Mouse (Mus musculus) kidney, embryonic 16.5 days (tissue): ENCODE data around the gene Zfp780b. TPM values are rescaled to one million over a fixed set of nuclear protein-coding genes. Genes with fewer than 3 reads are reported as not detected.
"Not testable (repeated sequence)": the region's sequence is repeated elsewhere in the genome, so short reads cannot be mapped to it uniquely, and the experiment has no call there.

Experiments used
- ATAC-seq: fragments of 200-750 bp; cut with Nextera tagmentation; 2 replicates; pipeline ENCODE4 v1.8.0; 2017; ENCODE audit warnings: moderate TSS enrichment; ENCODE audit not compliant: low FRiP score, low TSS enrichment
- H3K27ac ChIP-seq: fragments of 300-500 bp; sonication (generic); 2 replicates; pipeline ENCODE4 v1.5.1; 2014; ENCODE audit warnings: low read length
- H3K27me3 ChIP-seq: fragments of 300-500 bp; sonication (generic); 2 replicates; pipeline ENCODE4 v1.6.1; 2014; ENCODE audit warnings: low read length, control low read depth, mixed read lengths; ENCODE audit not compliant: insufficient read depth
- H3K36me3 ChIP-seq: fragments of 300-500 bp; sonication (generic); 2 replicates; pipeline ENCODE4 v1.6.1; 2014; ENCODE audit warnings: low read length, control low read depth, mixed read lengths; ENCODE audit not compliant: insufficient read depth
- H3K4me1 ChIP-seq: fragments of 300-500 bp; sonication (generic); 2 replicates; pipeline ENCODE4 v1.6.1; 2014; ENCODE audit warnings: low read length, control low read depth, mixed read lengths; ENCODE audit not compliant: insufficient read depth
- H3K4me2 ChIP-seq: fragments of 300-500 bp; sonication (generic); replicated peaks from 2 replicates; pipeline ENCODE4 v1.6.1; 2014; ENCODE audit warnings: low read depth, low read length
- H3K4me3 ChIP-seq: fragments of 300-500 bp; sonication (generic); 2 replicates; pipeline ENCODE4 v1.5.1; 2014; ENCODE audit warnings: mild to moderate bottlenecking, low read length
- H3K9ac ChIP-seq: fragments of 300-500 bp; sonication (generic); replicated peaks from 2 replicates; pipeline ENCODE4 v1.6.1; 2014; ENCODE audit warnings: low read length
- H3K9me3 ChIP-seq: fragments of 300-500 bp; sonication (generic); 2 replicates; pipeline ENCODE4 v1.6.1; 2016; ENCODE audit warnings: low read length, control low read depth
- WGBS: fragments of 180-500 bp; shearing (Covaris S2); extraction: QIAGEN DNeasy Blood & Tissue Kit; methylation state at CpG from one replicate; pipeline ENCODE4 v1.1.7; 2014; 5-methylcytosine and 5-hydroxymethylcytosine counted together
- polyA plus RNA-seq: library from polyadenylated mRNA; unstranded; fragments of >200 nt; fragmentation: Nextera tagmentation; extraction: Ambion mirVana; gene quantifications from 2 replicates; pipeline ENCODE4 v1.2.1, GENCODE M21; 2015

Zfp780b gene
- polyA plus RNA-seq, 1 experiment from 2014 or later: 19.0 TPM

DNA sequence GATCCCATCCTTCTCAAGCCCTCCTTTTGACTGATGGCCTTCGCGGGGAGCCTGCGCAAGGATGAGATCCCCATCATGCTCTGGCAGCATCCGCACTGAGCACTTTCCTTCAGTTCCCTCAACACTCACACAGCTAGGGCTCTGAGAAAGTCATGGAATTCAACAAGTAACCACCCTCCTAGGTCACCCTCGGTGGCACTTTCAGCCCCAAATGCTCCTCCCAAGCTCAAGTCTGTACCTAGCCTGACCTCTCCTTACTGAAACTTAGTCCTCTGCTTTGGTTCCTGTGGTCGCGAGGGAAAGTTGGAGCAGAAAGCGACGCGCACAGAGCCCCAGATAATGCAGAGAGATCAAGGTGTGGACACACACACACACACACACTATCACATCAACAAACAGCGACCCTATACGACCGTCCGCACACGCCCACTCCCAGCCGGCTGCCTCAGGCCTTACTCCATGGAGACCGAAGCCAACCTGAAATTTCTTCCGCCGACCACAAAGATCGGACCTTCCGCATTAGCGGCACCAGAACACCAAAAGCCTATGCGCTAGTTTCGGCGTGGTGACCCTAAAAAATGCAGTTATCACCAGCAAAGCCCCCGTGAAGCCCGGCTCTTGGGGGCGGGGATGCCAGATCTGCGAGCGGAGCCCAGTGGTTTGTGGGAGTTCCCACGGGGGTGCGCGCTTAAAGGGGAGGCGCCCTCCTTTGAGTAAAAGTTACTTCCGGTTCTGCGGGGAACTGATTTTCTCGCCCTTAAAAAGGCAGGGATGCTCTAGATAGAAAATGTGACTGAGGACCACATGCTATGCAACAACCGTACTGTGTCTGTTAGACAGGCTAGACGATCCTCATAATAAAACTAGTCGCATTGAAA lies 49.9 kb downstream of the Zfp780b start, which contains the start of gene Zfp974:
TSS of gene Zfp974 (minus strand) at position 643 of the 878 bp plus-strand sequence.
- peak; percentile 86 for ATAC-seq
- H3K36me3 ChIP-seq: peaks cover 8% of the 10 kb centered on the region
- no peaks in the 10 kb centered on the region for H3K27me3 ChIP-seq
- peak within 1 kb of the TSS; percentile 73 for H3K4me3 ChIP-seq
- H3K9ac ChIP-seq: peak within 1 kb of the TSS; percentile 87
- 0 out of 2 replicates have a peak within 1 kb of the TSS, but pooled peaks have one; percentile 35 for H3K27ac ChIP-seq
- peak within 1 kb of the TSS; percentile 70 for H3K4me2 ChIP-seq
- no peaks in the 10 kb centered on the region for H3K9me3 ChIP-seq
- WGBS: 4% methylated on average over 40 of the region's 40 CpGs
- peaks cover 11% of the 10 kb centered on the region; the same call in 1 of the 2 replicates for H3K4me1 ChIP-seq

DNA sequence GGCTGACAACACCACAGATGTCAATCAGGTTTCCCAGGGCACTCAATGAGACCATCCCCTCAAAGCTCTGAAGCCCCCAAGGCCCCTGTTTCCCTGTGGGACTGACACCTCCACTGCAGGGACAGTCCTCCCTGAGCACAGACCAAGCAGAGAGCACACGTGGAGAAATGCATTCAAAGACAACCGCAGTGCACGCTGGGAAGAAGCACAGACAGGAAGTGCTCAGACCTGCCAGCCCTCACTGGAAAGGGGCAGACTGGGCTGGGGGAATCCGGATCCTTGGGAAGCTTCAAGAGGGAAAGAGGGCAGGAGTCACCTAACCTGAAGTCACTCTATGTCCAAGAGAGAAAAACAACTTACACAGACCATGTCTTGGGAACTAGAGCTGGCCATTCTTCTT lies 51.9 kb downstream of the Zfp780b start:
- not testable (repeated sequence) for H3K9me3 ChIP-seq, H3K27ac ChIP-seq, H3K4me2 ChIP-seq, H3K27me3 ChIP-seq, H3K9ac ChIP-seq, H3K4me1 ChIP-seq, ATAC-seq, H3K4me3 ChIP-seq, H3K36me3 ChIP-seq
- 55% methylated on average over 4 of the region's 4 CpGs for WGBS

GRCm38 (mm10) chr7:27910952-27911351 lies 68.0 kb downstream of the Zfp780b start:
- 87% methylated on average over 3 of the region's 4 CpGs for WGBS
- H3K9ac ChIP-seq, H3K4me3 ChIP-seq, H3K27me3 ChIP-seq, H3K27ac ChIP-seq, H3K9me3 ChIP-seq, H3K4me2 ChIP-seq, ATAC-seq, H3K4me1 ChIP-seq: not testable (repeated sequence)
- peaks cover 20% of the 10 kb centered on the region; the same call in 1 of the 2 replicates for H3K36me3 ChIP-seq

Other genes with a start within 250 kb of the Zfp780b start
- 36.8 and 45.6 TPM in 2 replicates for gene Zfp60, start 247.8 kb downstream of the Zfp780b start, polyA plus RNA-seq
- 1.8 and 2.5 TPM in 2 replicates for gene Zfp626, start 172.0 kb downstream of the Zfp780b start, polyA plus RNA-seq
- gene Zfp59, start 140.6 kb downstream of the Zfp780b start, polyA plus RNA-seq: 9.1 and 9.6 TPM in 2 replicates
- gene Zfp607a, start 121.6 kb downstream of the Zfp780b start, polyA plus RNA-seq: 3.9 and 4.7 TPM in 2 replicates
- gene Zfp974, start 49.7 kb downstream of the Zfp780b start, polyA plus RNA-seq: 10.6 and 11.9 TPM in 2 replicates
- 6.0 and 6.6 TPM in 2 replicates for gene Zfp850, start 34.9 kb upstream of the Zfp780b start, polyA plus RNA-seq
- gene Psmc4, start 70.9 kb upstream of the Zfp780b start, polyA plus RNA-seq: 319 and 330 TPM in 2 replicates
- gene Fcgbp, start 92.1 kb upstream of the Zfp780b start, polyA plus RNA-seq: 0.42 and 0.69 TPM in 2 replicates
- not detected in 2 replicates for gene 9530053A07Rik, start 150.3 kb upstream of the Zfp780b start, polyA plus RNA-seq
- gene Fbl, start 190.5 kb upstream of the Zfp780b start, polyA plus RNA-seq: 108 and 115 TPM in 2 replicates
- 15.2 and 16.2 TPM in 2 replicates for gene Dyrk1b, start 200.3 kb upstream of the Zfp780b start, polyA plus RNA-seq